Mouse (Mus musculus): ENCODE results near the gene Rcn3.
"Not testable (repeated sequence)": the region's sequence is repeated elsewhere in the genome, so short reads cannot be mapped to it uniquely, and the experiment has no call there.

The Rcn3 gene

DNA sequence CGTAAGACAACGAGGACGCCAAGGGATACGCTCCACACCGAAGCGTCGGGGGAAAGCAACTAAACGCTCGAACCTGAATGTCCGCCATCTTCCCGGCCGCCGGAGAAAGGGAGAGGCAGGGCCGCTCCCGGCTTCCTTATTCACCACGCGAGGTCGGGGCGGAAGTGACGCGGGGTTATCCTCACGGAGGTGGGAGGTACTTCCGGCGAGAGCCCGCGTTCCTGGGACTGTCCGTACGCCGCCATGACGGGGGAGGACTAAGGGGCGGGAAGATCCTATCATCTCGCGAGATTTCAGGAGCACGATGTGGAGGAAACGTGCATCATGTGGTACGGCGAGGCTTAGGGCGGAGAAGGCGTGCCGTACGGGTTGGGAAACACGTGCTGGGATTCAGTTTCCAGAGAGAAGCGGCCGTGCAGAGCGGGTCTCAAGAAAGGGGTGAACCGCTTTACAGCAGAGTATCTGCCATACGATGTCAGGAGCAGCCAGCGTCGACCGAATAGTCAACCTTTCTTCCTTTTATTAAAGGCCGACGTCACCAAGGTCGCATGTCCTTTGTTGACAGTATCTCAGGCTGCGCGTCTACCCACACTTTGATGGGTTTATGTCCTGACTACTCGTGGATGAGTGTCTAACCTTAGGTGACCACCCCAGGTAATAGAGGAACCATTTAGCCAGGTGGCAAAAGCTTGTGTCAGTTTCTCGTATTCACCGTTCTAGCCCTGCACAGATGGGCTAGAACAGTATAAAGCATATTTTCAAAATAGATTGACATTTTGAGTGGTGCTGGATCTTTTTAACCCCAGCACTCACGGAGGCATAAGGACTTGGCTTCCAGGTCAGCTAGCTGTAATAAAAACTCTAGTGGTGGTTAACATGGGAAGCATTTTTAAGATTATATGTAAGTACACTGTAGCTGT is 32.5 kb upstream of the Rcn3 start, which contains the start of gene Rps11:
Gene Rps11 (minus strand): TSS at position 216 of the 920 bp plus-strand sequence.
- DNase-seq, result peak; percentile 99

DNA sequence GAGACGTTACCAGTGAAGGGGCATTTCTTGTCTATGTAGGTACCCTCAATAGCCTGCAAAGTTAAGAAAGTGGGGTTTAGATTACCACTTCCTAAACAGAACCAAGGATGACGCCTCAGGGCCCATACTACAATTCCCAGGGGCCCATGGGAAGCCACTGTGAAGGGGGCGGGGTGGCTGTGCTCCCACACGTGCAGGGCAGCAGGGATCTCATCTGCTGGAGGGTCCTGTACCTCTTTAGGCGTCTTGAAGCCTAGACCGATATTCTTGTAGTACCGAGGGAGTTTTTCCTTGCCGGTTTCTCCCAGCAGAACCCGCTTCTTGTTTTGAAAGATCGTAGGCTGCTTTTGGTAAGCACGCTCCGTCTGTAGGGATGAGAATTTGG is 31.2 kb upstream of the Rcn3 start:
- DNase-seq, result no peak

GRCm38 (mm10) chr7:45122561-45123185 is 30.7 kb upstream of the Rcn3 start:
- no peak for DNase-seq

DNA sequence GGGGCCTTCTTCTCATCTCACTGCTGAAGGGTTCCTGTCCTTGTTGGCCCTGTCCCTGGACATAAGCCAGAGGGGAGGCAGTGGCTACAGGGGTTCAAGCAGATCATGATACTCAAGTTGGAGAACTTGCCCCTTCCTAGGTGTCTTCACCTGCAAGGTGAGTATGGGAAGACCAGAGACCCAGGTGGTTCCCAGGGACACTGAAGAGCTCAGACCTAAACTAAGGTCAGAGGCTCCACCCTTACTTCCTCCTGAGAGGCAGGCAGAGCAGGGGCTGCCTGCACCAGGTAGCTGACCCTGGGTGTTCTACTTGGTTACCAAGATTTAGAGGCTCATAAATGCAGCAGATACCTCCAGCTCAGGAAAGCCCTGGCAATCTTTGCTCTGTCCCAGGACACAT is 29.9 kb upstream of the Rcn3 start:
- no peak for DNase-seq

GRCm38 (mm10) chr7:45121404-45121803 is 29.4 kb upstream of the Rcn3 start:
- DNase-seq, result peak; percentile 52

DNA sequence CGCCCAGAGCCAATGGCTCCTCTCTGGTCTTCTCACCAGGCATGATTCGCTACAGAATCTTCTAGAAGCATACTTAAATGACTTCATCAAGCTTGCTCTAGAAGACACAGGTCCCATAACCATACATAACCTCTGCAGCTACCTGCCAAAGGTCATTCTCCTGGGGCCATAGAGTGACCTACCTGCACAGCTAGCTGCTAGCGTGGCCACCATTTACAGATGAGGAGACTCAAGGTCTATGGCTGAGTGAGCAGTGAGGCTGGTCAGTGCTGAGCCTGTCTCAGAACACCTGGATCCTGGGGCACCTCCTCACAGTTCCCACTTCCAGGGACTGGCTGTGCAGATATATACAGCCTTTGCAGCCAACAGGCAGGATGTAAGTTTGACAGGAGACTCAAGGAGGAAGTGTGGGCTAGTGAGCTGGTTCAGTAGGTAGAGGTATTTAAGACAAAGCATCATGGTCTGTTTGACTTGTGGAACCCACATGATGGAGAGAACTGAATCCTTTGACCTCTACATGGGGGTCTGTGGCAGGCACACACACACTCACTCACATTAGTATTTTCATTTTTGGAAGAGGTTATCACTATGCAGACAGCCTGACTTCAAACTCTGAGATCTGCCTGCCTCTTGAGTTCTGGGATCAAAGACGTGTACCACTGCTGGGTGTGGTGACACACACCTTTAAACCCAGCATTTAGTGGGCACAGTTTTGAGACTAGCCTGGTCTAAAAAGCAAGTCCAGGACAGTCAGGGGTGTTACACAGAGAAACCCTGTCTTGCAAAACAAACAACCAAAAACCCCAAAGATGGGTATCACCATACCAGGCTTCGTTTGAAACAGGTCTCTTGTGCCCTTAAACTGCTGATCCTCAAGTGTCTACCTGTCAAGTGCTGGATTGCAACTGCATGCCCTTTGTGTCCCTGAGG is 28.0 kb upstream of the Rcn3 start:
- no peak for DNase-seq

GRCm38 (mm10) chr7:45118336-45118735 is 26.3 kb upstream of the Rcn3 start:
- DNase-seq, result no peak

DNA sequence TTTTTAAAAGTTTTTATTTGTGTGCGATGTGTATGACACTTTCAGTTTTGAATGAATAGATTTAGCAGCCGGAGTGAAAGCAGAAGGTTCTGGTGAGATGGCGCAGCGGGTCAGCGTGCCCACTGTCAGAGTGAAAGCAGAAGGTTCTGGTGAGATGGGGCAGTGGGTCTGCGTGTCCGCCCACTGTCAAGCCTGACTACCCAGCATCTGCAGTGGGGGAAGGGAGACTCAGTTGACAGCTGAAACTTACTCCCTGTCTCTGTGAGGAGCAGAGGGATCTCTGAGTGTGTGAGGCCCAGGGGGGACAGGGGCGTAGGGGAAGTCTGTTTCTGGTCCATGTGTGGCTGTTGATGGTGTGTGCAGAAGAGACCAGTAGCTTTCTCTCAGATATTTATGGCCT is 25.5 kb upstream of the Rcn3 start:
- no peak for DNase-seq

DNA sequence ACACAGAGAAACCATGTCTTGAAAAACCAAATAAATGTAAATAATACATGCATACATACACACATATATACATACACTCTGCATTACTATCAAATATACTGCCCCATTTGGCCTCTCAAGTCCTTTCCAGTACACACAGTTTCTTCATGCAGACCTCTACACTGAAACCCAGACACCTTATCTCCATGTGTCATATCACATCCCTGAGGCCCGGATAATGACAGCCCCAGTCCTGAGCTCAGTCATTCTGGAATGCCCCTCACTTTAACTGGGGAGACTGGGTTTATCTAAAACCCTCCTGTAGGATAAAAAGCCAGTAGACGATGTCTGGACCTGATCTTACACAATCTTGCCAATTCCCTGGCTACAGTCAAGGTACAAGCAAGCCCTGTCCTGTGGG is 21.5 kb upstream of the Rcn3 start:
- no peak for DNase-seq

DNA sequence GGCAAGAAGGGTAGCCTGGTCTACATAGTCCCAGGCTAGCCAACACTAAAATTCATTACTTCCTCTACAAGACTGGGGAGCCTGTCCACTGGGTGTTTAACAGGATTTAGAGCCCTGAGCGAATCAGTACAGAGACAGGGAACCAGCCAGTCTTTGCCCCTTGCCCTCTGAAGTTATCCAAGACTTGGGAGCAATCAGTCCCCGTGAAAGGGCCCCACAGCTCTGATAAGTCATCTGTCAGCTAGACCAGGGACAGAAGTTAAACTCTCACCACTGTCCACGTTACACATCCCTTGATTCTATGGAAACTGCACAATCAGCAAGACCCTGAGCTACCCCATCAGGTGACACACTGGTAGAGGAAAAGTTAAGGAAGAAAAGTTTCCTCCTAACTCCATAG is 20.5 kb upstream of the Rcn3 start:
- no peak for DNase-seq

GRCm38 (mm10) chr7:45111940-45112339 is 19.9 kb upstream of the Rcn3 start:
- DNase-seq, result no peak

DNA sequence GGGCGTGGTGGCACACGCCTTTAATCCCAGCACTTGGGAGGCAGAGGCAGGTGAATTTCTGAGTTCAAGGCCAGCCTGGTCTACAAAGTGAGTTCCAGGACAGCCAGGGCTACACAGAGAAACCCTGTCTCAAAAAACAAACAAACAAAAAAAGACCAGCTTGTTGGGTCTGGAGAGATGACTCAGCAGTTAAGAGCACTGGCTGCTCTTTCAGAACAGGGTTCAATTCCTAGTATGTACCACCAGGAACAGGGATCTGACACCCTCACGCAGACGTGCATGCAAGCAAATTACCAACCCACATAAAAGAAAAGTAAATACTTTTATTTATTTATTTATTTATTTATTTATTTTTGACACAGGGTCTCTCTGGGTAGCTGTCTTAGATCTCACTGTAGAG is 18.1 kb upstream of the Rcn3 start:
- not testable (repeated sequence) for DNase-seq

DNA sequence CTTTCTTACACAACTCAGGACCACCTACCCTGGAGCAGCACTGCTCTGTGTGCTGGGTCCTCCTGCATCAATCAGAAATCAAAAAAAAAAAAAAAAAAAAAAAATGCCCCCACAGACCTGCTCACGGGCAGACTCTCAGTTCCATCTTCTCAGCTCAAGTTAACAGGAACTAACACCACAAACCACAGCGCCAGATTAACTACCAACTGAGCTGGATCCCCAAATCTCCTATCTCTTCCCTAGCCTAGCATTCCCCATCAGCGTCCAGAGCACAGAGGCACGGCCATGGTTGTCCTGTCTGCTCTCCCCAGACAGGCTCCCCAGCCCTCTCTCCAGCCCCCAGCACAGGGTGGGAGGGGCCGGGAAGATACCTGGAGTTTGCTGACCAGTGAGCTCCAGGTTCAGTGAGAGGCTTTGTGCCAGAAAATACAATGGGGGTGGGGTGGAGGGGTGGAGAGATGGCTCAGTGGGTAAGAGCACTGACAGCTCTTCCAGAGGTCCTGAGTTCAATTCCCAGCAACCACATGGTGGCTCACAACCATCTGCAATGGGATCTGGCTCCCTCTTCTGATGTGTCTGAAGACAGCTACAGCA is 15.1 kb upstream of the Rcn3 start:
- DNase-seq, result no peak

- DNase-seq, result no peak
Measured at GRCm38 (mm10) chr7:45106441-45106840, 14.4 kb upstream of the Rcn3 start.

DNA sequence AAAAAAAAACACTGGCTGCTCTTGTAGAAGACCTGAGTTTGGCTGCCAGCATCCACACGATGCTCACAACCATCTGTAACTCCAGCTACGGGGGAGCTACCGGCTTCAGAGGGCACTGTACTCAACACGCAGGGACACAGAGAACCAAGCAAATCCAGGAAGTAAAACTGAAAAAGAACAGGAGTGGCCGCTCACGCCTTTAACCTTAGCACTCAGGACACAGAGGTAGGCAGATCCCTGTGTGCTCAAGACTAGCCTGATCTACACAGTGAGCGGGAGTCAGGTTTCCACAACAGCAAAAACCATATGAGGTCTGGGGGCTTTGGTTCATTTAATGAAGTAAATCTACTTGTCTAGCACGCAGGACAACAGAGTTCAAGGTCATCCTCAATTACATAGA is 13.5 kb upstream of the Rcn3 start:
- no peak for DNase-seq

- no peak for DNase-seq
Measured at GRCm38 (mm10) chr7:45104941-45105340, 12.9 kb upstream of the Rcn3 start.

- DNase-seq, result peak; percentile 98
Measured at GRCm38 (mm10) chr7:45103652-45104180, 11.7 kb upstream of the Rcn3 start, which contains the start of gene Fcgrt. Gene Fcgrt (minus strand): TSS chr7:45103851.

DNA sequence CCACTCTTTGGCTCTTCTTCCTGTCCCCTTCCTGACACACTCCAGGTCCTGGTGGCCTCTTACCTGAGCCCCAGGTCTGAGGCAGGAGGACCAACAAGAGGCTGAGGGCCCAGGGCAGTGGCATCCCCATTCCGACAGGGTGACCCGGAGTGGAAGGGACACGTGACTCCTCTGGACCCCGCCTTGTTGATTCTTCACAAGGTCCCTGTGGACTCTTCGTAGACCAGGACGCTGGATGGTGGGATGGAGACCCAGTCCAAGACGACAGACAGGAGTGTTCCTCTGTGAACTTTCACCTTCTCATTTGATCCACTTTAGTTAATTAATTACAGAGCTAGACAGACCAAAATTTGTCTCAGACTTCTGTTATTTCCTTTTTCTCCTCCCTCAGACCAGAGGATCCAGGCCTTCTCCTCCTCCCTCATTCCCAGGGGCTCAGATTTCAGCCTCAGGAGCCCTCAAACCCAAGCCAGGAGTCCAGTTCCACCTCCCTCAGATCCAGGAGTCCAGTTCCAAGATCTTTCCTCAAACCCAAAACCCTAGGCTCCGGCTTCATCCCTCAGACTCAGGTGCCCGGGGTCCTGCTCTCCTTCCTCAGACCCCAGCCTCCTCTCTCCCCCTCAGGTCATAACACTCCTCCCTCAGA is 11.0 kb upstream of the Rcn3 start:
- DNase-seq, result peak; percentile 66

DNA sequence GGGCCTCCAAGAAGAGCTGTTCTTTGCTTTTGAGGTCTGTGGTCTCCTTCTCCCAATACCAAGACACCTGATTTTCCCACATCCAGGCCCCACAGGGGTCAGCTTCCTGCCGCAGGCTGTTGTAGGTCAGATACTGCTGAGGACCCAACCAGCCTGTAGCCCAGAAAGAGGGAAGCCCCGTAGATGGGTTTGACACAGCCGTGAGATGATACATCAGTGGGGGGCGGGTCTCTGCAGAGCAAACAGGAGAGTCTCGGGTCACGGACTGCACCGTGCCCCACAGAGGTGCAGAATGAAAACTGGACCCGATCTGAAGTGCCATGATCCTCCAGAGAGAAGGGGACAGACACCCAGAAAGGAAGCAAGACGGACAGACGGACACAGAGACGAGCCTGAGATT is 10.4 kb upstream of the Rcn3 start:
- DNase-seq, result no peak

- DNase-seq, result no peak
Measured at GRCm38 (mm10) chr7:45100046-45100445, 8.0 kb upstream of the Rcn3 start.

DNA sequence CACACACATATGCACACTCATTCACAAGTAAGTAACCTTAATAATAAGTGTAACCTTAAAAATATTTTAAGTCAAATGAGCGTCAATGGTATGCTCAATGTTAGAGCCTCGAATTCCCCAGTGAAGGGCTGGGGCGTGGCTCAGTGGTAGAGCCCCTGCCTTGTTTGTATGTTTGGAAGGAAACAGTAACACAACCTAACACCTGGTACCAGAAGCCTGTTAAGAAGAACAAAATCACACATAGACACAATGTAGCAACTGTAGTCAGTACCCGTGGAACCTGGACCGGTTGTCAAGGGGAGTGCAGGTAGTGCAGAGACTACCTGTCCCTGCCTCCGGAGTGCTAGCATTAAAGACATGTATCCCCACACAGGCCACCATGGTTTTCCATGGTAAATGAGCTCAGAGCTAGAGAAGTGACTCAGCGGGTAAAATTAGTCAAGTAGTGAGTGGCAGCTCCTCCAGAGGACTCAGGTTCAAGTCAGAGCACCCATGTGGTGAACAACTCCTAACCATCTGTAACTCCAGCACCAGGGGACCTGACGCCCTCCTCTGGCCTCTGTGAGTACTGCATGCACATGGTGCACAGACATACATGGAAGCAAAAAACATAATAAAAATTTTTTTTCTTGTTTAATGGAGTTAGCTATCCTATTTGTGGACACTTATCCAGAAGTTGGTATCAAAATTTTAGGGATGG is 6.7 kb upstream of the Rcn3 start:
- no peak for DNase-seq
